Mouse (Mus musculus): ENCODE measurements around the gene Apbb2. TPM values are rescaled to one million over a fixed set of nuclear protein-coding genes. Genes with fewer than 3 reads are reported as not detected.

The Apbb2 gene
- total RNA-seq, 2 experiments from 2014 or later, result 57.3 to 64.0 TPM

DNA sequence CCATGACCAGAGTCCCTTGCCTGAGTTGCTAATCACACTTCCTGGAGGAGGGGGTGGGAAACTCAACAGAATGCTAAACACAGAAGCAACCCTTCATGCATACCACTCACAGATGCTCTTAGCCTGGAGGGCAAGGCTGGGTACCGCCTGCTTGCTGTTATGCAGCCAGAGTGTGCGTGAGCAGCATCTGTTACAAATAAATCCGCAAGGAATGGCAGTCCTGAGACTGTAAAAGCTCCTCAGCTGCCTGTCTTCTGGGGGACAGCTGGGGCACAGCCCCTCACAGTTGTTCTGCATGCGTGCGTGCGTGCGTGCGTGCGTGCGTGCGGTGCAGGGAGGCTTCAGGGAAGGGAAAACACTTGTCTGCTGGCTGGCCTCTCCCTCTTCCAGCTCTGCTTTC lies 250.9 kb downstream of the Apbb2 start:
- no peak for DNase-seq (ENCODE audit: low spot score in 2 of 2)
- intact Hi-C loops (cut with DNase I), result loop anchor here (5.0 kb wide), 2 partner anchors 50 to 105 kb away; no protein-coding TSS in a partner anchor

DNA sequence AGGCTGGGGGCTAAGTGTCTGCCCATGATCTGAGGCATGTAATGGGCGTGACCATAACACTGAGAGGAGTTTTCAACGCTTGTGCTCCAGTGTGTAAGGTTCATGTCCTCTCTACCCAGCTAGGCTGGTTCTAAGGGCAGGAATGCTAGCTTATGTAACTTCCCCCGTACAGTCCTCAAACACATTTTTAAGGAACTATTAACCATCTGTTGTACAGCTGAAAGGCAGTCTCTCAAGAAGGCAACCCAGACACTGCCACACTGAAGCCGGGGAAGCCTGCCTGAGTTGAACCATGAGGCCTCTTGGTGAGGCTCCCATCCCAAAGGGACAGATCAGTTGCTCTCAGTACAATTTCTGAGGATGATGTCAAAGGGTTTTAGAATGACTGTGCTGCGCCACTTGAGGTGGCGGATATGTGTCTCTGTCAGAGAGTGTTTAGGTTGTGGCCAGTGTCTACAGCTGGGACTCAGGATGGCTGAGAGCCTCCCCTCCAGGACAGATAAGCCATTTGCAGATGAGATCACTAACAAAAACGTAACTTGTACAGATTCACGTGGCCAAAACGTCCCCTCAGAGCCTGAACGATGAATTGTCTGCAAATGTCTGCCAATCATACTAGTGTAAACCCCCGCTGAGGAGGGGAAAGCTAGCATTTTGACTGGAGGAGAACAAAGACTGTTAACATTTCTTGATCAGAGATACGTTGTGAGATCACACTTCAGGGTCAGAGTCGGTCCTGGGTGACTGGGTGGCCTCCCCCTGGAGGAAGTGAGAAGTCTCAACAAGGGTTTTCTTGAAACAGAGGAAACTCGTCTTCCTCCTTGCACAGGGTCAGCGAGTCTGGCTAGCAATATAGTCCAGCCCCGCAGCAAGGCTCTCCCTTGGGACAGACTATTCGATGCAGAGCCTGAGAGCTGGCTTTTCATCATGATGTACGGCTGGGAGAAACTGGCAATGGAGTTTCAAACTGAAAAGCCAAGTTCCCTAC lies 255.0 kb downstream of the Apbb2 start:
- intact Hi-C loops (cut with DNase I), result no loop called here
- no peak for DNase-seq (ENCODE audit: low spot score in 2 of 2)

DNA sequence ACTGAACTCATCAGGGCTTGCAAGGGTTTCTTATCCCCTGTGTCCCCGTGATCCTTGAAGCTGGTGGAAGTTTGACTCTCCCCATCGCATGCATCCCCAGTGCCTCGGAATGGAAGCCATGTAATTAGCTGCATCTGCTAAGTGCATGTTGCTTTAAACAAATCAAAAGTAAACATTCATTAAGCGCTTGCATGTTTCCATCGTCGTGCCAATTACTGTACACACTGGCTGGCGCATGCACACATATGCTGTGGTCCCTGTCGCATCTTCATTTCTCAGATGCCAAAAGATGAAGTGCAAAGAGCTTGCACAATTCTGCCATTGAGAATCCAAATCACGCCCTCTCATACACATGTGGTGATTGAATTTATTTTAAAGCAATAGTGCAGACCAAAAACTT lies 257.8 kb downstream of the Apbb2 start:
- intact Hi-C loops (cut with DNase I), result no loop called here
- no peak for DNase-seq (ENCODE audit: low spot score in 2 of 2)

DNA sequence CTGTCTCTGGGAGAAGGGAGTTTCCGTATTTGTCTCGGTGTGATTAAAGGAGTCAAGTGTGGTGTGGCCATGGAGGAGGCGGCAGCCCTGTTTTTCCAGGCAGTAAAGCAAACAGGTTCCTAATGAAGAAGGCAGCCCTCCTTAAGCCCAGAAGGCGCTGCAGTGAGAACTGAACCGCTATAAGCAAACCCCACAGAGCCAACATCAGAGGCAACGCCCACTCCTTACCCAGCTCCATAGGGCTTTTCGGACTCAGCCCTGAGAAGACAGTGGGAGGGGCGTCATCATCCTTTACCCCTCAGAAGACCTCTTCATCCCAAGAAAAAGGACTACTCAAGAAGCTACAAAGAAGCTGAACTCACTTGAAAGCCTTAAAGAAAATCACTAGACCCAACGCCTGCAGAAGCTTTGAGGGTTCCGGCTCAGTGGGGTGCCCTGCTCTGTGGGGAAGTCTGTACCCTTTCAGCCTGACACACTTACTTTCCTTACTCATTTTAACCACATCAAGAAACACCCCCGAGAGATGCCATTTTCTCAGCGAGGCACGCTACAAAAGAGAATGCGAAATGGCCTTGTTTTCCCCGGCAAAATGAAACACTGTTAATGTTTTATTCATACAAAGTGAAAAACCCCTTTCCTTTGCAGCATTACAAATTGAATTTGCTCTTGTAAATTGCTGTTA lies 258.7 kb downstream of the Apbb2 start:
- no peak for DNase-seq (ENCODE audit: low spot score in 2 of 2)
- intact Hi-C loops (cut with DNase I), result no loop called here

DNA sequence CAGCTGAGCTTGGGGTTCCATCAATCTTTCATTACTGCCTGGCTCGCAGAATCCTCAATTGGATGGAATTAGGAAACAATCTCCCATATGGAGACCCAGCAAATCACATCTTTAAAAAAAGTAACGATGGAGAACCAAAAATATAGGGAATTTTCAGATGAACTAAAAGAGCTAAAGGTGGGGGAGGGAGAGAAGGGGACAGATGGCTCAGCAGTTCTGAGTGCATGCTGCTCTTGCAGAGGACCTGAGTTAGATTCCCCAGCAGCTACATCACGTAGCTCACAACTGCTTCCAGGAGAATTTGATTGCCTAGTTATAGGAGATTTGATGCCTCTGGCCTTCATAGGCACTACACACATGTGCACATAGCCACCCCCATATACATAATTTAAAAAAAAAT lies 263.4 kb downstream of the Apbb2 start:
- DNase-seq (ENCODE audit: low spot score in 2 of 2), result no peak
- intact Hi-C loops (cut with DNase I), result no loop called here

DNA sequence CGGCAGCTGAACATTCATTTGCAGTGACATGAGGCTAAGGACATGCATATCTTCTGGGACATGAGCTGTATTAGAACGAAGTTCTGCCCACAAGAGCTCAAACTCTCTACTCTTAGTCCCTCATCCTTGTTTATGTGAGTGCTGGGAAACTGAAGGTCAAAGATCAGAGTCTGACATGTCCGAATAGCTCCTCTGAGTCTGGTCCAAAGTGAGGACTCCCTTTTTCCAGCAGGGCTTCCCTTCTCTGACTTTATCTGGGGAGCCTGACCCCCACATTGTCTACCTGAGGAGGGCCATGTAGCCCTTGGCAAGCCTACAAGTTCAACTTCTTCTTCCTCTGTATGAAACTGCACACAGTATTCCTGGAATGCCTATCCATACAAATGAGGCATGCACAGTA lies 264.7 kb downstream of the Apbb2 start:
- DNase-seq (ENCODE audit: low spot score in 2 of 2), result no peak
- intact Hi-C loops (cut with DNase I), result no loop called here

DNA sequence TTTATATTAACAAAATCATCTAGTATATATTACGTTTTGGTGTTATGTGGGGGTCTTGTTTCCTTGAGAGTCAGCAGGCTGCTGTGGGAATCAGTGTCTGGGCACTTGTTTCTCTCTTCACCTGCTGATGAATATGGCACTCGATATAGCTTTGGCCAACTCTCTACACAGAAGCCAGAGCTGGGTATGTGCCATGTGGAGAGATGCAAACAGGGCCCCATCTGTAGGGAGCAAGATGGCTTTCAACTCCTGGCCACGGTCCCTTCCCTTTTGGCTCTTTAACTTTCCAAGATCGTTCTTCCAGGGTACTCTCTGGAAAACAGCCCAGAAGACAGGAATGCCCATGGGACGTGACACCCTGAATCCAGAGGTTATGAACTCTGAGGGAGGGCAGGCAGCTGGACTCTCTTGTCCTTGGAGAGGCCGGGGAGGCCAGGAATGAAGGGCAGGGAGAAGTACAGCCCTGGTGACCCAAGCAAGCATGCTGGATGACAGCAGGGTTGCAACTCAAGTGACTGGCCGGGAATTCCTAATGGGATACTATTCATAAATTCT lies 266.7 kb downstream of the Apbb2 start:
- no peak for DNase-seq (ENCODE audit: low spot score in 2 of 2)
- intact Hi-C loops (cut with DNase I), result no loop called here

DNA sequence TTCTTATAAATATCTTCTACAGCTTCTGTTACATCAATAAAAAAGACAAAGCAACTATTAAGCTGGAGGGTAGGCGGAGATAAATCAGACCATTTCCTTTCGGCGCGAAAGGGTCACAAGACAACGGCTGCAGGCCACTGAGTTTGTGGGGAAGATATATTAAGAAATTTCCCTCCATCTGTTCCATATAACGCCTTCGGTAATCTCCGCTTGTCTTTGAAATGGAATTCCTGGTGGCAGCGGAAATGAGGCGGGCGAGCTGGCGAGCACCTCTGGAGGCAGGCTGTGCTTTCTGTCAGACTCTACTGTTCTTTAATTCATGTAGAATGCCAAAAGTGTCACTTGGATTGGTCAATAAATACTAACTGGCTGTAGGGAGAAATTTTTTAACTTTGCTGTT lies 267.5 kb downstream of the Apbb2 start:
- intact Hi-C loops (cut with DNase I), result no loop called here
- DNase-seq (ENCODE audit: low spot score in 2 of 2), result no peak

DNA sequence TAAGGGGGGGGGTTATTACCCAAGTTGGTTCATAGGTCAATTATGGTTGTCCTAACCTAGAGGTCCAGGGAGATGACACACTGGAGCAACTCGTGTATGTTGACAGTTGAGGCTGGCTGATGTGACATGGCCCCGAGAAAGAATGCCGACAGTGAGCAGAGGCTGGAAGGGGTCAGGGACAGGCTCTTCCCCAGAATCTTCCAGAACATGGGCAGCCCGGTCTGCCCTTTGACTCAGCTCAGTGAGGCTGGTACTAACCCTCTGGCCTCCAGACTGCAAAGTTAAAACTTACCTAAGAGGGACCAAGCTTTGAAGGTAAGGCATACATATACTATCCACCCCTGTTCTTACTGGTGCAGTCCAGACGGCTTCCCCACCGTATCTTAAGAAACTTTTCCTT lies 268.0 kb downstream of the Apbb2 start:
- no peak for DNase-seq (ENCODE audit: low spot score in 2 of 2)
- intact Hi-C loops (cut with DNase I), result no loop called here

DNA sequence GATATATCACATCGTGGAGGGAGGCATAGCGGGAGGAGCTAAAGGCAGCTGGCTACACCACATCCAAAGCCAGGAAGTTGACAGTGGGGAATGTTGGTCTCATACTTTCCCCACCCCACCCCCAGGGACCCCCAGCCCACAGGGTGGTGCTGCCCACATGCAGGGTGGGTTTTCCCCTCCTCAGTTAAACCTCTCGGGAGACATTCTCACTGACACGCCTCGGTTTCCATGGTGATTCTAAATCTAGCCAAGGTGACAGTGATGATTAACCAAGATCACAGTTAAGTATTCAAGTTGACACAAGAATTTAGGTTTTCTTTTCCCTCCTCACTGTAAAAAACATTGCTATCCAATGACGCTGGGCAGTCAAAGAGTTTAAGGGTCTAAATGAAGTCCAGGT lies 270.2 kb downstream of the Apbb2 start:
- intact Hi-C loops (cut with DNase I), result no loop called here
- DNase-seq (ENCODE audit: low spot score in 2 of 2), result no peak

DNA sequence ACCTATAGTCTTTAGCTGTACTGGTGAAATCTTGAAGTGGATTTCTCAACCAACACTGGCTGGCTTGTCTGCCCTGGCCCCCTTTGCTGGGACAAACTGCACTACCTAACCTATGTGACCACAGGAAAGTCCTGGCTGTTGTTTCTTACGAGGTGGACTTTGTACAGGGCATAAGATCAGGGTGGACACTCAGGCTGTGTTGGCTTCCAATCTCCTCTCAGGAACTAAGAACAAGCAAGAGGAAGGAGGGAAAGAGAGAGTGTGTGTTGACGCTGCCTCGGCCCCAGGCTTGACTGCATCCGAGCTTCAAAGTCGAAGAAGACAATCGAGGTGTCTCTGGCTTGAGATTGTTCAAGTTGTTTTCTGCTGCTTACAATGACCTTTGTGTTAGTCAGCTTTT lies 271.8 kb downstream of the Apbb2 start:
- intact Hi-C loops (cut with DNase I), result no loop called here
- no peak for DNase-seq (ENCODE audit: low spot score in 2 of 2)

DNA sequence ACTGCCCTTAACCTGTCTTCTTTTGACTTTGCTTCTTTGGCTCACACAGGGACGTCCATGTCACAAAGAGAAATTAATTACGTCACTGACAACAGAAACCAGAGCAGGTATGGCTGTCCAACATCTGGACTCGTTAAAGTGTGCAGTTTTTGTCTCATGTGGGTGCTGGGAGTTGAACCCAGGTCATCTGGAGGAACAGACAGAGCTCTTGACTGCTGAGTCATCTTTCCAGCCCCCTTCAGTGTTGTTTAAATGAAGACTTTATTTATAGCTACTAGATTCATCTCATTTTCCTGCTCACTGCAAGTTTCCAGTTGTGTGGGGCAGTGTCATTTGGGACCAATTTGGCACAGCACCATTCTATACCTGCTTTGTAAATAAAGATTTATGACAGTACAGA lies 273.4 kb downstream of the Apbb2 start:
- DNase-seq (ENCODE audit: low spot score in 2 of 2), result no peak
- intact Hi-C loops (cut with DNase I), result no loop called here

DNA sequence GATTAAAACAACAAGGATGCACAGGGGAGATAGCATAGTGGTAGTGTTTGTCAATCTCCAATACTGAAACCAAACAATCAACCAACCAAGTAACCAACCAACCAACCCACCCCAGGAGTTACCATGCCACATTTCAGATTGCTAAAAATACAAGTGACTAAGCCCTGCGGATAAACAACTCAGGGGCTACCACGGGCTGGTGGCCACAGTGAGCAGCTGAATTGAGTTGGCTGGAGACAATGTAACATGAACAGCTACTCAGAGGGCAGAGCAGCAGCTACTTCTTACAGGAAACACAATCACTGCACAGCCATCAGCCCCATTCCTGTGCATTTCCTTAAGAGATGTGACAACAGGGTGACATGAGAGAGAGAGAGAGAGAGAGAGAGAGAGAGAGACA lies 274.4 kb downstream of the Apbb2 start:
- intact Hi-C loops (cut with DNase I), result no loop called here

DNA sequence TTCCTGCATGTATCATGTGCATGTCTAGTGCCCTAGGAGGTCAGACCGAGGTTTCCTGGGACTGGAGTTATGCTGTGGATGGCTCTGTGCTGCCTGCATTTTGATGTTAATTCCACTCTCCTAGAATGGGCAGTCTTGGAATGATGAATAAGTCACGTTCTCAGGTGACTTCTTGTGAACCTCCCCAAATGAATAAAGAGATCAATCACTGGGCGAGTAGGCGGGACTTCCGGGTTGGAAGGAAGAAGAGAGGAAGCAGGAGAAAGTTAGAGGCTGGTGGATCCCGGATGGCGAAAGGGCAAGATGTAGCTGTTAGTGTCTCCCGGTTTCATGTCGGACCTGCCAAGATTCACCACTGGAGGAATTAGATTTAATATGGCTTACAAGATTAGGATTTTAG lies 276.3 kb downstream of the Apbb2 start:
- no peak for DNase-seq (ENCODE audit: low spot score in 2 of 2)
- intact Hi-C loops (cut with DNase I), result no loop called here

More for the DNA sequence above, 274.4 kb downstream of the Apbb2 start:
- no peak for DNase-seq (ENCODE audit: low spot score in 2 of 2)

DNA sequence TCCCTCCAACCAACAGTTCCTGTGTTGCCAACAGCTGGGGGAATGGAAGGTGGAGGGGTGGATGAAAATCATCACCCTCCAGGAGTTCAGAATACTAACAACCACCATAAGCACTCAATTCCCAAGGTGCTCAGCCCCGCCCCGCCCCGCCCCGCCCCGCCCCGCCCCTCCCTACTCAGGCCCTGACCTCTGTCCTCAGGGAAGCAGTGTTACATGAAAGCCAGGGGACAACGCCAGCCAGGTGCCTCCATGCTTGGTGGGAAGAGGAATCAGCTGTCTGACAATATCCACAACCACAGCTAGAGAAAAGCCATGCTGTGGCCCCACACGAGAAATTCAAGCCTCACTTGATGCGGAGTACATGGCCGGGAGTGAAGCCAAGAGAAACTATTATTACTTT lies 276.7 kb downstream of the Apbb2 start:
- intact Hi-C loops (cut with DNase I), result no loop called here
- DNase-seq (ENCODE audit: low spot score in 2 of 2), result no peak

DNA sequence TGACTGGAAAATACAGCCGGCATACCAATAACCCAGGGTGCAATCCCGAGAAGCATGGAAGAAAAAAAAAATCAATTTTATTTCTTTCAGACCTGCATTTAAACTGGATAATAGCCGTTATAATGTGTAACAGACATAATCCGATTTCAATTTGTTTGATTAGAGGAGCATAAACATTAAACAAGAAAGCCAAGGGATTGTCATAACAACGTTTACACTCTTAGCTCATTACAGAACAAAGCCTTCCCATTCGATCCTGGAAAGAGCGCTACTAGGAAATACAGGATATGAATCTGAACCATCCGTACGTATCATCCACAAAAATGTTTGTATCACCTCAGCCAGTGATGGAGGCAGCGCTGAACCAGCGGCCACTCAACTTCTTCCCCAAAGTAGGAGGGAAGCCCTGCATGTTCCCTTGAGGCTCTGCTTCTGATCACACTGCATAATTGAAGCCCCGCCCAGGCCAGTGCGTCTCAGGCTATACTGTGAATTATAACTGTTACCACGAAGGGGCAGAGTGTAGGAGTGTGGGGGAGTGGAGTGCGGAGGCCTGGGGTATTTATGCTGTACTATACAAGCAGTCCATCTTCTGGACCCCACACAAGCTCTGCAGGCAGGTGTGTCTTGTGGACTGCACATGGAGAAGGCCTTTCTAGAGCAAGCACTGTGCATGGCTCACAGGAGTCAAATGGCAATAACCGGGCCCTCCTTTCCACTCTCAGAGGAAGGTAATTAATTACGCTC lies 278.1 kb downstream of the Apbb2 start:
- DNase-seq (ENCODE audit: low spot score in 2 of 2), result no peak
- intact Hi-C loops (cut with DNase I), result no loop called here

DNA sequence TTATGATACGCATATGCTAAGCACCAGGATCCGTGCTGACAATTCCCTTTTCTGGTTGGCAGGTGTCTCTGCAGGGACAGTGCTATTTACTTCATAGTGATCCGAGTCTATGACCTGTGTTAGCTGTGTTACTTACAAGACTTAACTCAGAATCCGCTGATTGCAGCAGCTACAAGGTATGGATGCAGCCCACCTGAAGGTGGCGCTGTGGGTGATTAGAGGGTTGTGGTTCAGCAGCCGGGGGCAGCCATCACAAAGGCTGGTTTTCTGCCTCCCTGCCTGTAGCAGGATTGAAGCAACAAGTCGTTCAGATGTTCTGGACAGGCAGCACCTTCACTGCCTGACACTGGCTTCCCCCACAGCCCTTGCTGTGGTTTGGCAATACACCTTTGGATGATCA lies 280.0 kb downstream of the Apbb2 start:
- DNase-seq (ENCODE audit: low spot score in 2 of 2), result no peak
- intact Hi-C loops (cut with DNase I), result no loop called here

DNA sequence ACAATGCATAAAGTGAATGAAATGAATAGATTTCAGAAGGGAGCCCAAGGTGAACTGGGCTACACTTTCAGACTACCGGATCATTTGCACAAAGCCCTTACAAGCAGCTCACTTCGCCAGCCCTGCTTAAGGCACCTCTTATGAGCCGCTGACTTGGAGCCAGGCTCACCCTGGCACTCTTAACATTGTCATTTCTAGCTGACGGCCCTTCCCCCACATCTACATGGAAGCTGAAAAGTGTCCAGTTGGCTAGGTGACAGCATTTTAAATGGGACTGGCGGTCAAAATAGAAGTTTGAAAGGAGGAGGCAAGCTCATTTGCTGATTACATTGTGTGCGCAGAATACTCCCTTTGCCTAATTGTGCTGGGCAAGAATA lies 280.6 kb downstream of the Apbb2 start:
- DNase-seq (ENCODE audit: low spot score in 2 of 2), result peak in 1 of 2 experiments; percentile 13
- intact Hi-C loops (cut with DNase I), result no loop called here

DNA sequence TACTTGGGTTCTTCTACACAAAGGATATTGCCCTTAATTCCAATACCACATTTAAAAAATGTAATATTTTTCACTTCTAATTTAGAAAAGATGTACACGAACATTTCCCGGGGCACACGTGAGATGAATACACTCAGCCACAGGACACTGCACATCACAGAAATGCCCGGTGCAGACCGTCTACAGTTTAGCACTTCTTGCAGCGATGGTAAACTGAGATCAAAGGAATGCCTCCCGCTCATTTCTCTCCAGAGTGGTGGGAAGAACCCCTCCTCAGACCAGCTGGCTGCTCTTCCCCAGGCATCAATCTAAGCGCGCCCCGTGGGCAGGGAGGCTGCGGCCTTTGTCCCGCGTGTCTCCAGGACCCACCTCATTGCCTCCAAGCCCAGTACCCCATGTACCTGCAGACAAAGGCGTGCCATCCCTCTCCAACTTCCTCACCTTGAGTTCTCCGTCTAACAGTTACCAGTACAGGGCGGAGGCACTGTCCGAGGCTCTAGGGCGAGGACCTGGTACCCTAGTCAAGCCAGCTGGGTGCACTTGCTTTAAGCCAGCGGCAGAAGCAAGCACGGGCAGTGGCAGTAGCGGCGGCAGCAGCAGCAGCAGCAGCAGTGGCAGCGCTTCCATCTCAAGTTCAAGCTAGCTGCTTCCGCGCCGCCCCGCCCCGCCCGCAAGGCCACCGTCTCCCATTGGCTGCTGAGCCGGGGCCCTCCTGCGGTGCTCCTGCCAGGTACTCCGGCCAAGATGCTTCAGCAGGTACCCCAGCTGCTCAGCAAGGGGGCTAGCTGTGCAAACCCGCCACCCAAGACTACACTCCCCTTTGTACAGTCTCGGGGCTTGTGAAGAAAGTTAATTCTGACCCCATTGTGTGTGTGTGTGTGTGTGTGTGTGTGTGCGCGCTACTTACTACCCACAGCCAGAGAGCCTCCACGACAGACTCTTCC lies 281.3 kb downstream of the Apbb2 start:
- peak in 1 of 2 experiments; percentile 36 for DNase-seq (ENCODE audit: low spot score in 2 of 2)
- intact Hi-C loops (cut with DNase I), result no loop called here
